Mouse (Mus musculus) heart, embryonic 14.5 days (tissue): ENCODE data around the gene Fam185a. TPM values are rescaled to one million over a fixed set of nuclear protein-coding genes. Genes with fewer than 3 reads are reported as not detected.

Source experiments
- ATAC-seq: fragments of 200-750 bp; cut with Nextera tagmentation; 2 replicates; pipeline ENCODE4 v1.8.0; 2017; ENCODE audit warnings: low read depth, moderate TSS enrichment; ENCODE audit not compliant: insufficient number of reproducible peaks, insufficient read depth, low FRiP score
- H3K27ac ChIP-seq, 2 experiments: fragments of 200-500 bp in 1 of 2; fragments of 300-500 bp in 1 of 2; sonication (generic) in 1 of 2; replicated peaks in 1 of 2; 2 replicates each; pipeline ENCODE4 v1.5.1; 2012 to 2014; ENCODE audit warnings: low read depth in 2 of 2, low read length in 2 of 2, control low read depth in 1 of 2, mild to moderate bottlenecking in 1 of 2, mixed read lengths in 1 of 2; ENCODE audit not compliant: control insufficient read depth in 1 of 2, insufficient read depth in 1 of 2
- H3K27me3 ChIP-seq: fragments of 300-500 bp; sonication (generic); 2 replicates; pipeline ENCODE4 v1.6.1; 2014; ENCODE audit warnings: mild to moderate bottlenecking, low read length, control low read depth; ENCODE audit not compliant: control insufficient read depth, insufficient read depth
- H3K36me3 ChIP-seq: fragments of 300-500 bp; sonication (generic); 2 replicates; pipeline ENCODE4 v1.6.1; 2014; ENCODE audit warnings: mild to moderate bottlenecking, control low read depth, low read length, mixed read lengths; ENCODE audit not compliant: control insufficient read depth, insufficient read depth
- H3K4me1 ChIP-seq, 2 experiments: fragments of 200-500 bp in 1 of 2; fragments of 300-500 bp in 1 of 2; sonication (generic) in 1 of 2; 2 replicates each; pipeline ENCODE4 v1.6.1; 2012 to 2014; ENCODE audit warnings: low read length in 2 of 2, control low read depth in 1 of 2, mixed read lengths in 1 of 2; ENCODE audit not compliant: control insufficient read depth in 2 of 2, insufficient read depth in 2 of 2
- H3K4me2 ChIP-seq: fragments of 300-500 bp; sonication (generic); 2 replicates; pipeline ENCODE4 v1.6.1; 2014; ENCODE audit warnings: mild to moderate bottlenecking, low read length
- H3K4me3 ChIP-seq, 2 experiments: fragments of 200-500 bp in 1 of 2; fragments of 300-500 bp in 1 of 2; sonication (generic) in 1 of 2; 2 replicates each; pipeline ENCODE4 v1.5.1; 2012 to 2014; ENCODE audit warnings: low read length in 2 of 2, mild to moderate bottlenecking in 2 of 2, control low read depth in 1 of 2, low read depth in 1 of 2, moderate library complexity in 1 of 2; ENCODE audit not compliant: control insufficient read depth in 1 of 2, insufficient read depth in 1 of 2
- H3K9ac ChIP-seq: fragments of 300-500 bp; sonication (generic); 2 replicates; pipeline ENCODE4 v1.6.1; 2014; ENCODE audit warnings: mild to moderate bottlenecking, low read length
- H3K9me3 ChIP-seq: fragments of 300-500 bp; sonication (generic); 2 replicates; pipeline ENCODE4 v1.6.1; 2016; ENCODE audit warnings: low read length, control low read depth; ENCODE audit not compliant: control insufficient read depth
- WGBS: fragments of 180-500 bp; shearing (Covaris S2); extraction: QIAGEN DNeasy Blood & Tissue Kit; methylation state at CpG from one replicate; pipeline ENCODE4 v1.1.7; 2014; 5-methylcytosine and 5-hydroxymethylcytosine counted together
- polyA plus RNA-seq: library from polyadenylated mRNA; unstranded; fragments of >200 nt; fragmentation: Nextera tagmentation; extraction: Ambion mirVana; gene quantifications from 2 replicates; pipeline ENCODE4 v1.2.1, GENCODE M21; 2014

The Fam185a gene
- polyA plus RNA-seq, 1 experiment from 2014 or later = 11.7 TPM

DNA sequence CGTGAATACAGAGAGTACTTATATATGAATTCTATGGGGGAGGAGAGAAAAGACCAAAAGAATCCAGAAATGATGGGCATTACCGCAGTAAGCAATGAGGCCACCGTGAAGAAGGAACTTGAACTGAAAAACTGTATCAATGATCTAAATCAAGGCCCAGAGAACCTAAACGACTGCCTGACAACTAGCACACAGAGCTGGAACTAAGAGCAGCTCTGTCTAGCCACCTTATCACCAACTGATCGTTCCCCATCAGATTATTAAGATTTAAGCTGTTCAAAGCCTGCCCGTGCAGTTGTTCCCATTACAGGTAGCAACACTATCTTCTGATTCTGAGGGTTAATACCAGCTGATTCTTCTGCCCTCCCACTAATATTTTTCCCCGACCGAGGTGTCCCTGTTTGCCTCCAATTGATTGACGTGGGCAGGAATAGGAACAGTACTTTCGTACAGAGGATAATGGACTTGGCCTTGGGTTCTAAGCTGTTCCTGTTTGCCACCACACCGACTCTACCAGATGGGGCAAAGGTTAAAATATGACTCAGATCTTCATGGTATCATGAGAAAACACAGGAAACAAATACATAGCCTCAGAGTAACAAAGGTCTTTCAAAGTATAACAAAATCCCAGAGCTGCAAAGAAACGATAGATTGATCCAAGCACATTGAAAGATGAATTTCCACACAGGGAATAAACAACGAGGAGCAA is 40.4 kb upstream of the Fam185a start:
- Histone ChIP-seq H3K4me3 (no peak overlapping the region), H3K9me3 (no peaks in the 10 kb centered on the region), H3K27ac (no peak overlapping the region), H3K9ac (no peak overlapping the region), H3K27me3 (no peaks in the 10 kb centered on the region), H3K36me3 (no peaks in the 10 kb centered on the region), H3K4me1 (peaks cover 13 to 18% of the 10 kb centered on the region in 2 experiments), H3K4me2 (no peak overlapping the region)
- WGBS = 73% methylated on average over 13 of the region's 13 CpGs
- ATAC-seq = no peak

DNA sequence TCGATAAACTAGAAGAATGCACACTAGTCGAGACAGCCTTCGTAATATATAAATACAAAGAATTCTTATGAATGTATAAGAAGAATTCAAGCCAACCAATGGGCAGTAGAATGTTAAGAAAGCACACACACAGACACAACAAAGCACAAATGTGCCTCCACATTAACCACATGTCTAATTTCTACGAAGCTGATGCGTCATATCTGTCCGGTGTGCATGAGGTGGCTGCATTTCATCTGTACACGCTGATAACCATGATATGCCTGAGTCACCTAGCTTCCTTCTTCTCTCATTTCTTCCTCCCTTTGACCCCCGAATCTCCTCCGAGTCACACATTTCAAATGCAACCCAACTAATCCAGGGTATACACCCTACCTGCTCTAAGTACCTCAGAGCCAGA is 39.8 kb upstream of the Fam185a start:
- 90% methylated on average over 9 of the region's 9 CpGs for WGBS
- H3K4me2 ChIP-seq = no peak overlapping the region

GRCm38 (mm10) chr5:21386432-21386831 is 38.3 kb upstream of the Fam185a start:
- no peak overlapping the region for H3K9ac ChIP-seq
- 68% methylated on average over 4 of the region's 4 CpGs for WGBS
- no peaks in the 10 kb centered on the region for H3K9me3 ChIP-seq
- no peak for ATAC-seq
- peaks cover 13 to 21% of the 10 kb centered on the region in 2 experiments for H3K4me1 ChIP-seq
- H3K36me3 ChIP-seq = no peaks in the 10 kb centered on the region
- no peak overlapping the region for H3K27ac ChIP-seq
- no peak overlapping the region for H3K4me3 ChIP-seq
- H3K4me2 ChIP-seq = no peak overlapping the region
- no peaks in the 10 kb centered on the region for H3K27me3 ChIP-seq

More for the DNA sequence above, 39.8 kb upstream of the Fam185a start:
- H3K4me1 ChIP-seq = peaks cover 13 to 18% of the 10 kb centered on the region in 2 experiments
- H3K27me3 ChIP-seq = no peaks in the 10 kb centered on the region
- H3K27ac ChIP-seq = no peak overlapping the region
- no peak overlapping the region for H3K4me3 ChIP-seq
- no peaks in the 10 kb centered on the region for H3K36me3 ChIP-seq
- H3K9ac ChIP-seq = no peak overlapping the region
- H3K9me3 ChIP-seq = no peaks in the 10 kb centered on the region
- no peak for ATAC-seq

GRCm38 (mm10) chr5:21387340-21387739 is 37.4 kb upstream of the Fam185a start:
- H3K36me3 ChIP-seq = no peaks in the 10 kb centered on the region
- H3K9ac ChIP-seq = no peak overlapping the region
- H3K4me3 ChIP-seq = no peak overlapping the region
- H3K27me3 ChIP-seq = no peaks in the 10 kb centered on the region
- ATAC-seq = no peak
- H3K27ac ChIP-seq = no peak overlapping the region
- H3K4me2 ChIP-seq = no peak overlapping the region
- no peaks in the 10 kb centered on the region for H3K9me3 ChIP-seq
- H3K4me1 ChIP-seq = peaks cover 18 to 29% of the 10 kb centered on the region in 2 experiments

- Histone ChIP-seq H3K4me1 (peaks cover 5 to 15% of the 10 kb centered on the region in 2 experiments), H3K9me3 (no peaks in the 10 kb centered on the region), H3K27ac (no peak overlapping the region), H3K4me2 (no peak overlapping the region), H3K36me3 (no peaks in the 10 kb centered on the region), H3K4me3 (no peak overlapping the region), H3K27me3 (no peaks in the 10 kb centered on the region), H3K9ac (no peak overlapping the region)
- WGBS = 77% methylated on average over 4 of the region's 4 CpGs
- ATAC-seq = no peak
Observed at GRCm38 (mm10) chr5:21388855-21389254, 35.9 kb upstream of the Fam185a start.

DNA sequence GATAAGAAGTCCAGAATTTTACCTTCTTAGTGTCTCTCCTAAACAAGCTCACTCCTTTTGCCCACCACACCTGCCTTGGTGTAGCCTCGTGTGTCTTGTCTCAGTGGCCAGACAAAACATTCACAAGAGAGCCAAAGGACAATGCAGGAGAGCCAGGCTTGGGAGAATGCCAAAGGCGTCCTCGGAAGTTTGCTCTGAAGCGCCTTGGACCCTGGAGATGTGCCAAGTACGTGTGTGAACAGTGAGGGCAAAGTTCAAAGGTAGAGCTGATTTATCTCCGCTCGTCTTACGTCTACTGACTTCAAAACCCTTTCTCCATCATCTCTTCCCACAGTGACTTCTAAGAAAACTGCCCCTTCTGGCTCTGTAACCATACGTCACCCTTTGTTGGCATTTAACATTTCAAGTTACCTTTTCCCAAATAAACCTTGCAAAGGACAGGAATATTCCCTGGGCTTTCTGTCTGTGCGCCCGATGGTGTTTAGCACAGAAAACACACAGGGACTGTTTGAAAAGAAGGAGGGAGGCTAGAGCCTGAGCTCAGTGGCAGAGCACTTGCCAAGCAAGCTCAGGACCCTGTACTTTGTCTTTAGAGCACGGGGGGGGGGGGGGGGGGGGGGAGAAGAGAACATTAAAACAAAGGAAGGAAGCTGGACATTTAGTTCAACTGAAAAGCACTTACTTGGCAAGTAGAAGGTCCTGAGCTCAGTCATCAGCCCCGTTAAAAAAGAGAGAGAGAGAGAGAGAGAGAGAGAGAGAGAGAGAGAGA is 33.0 kb upstream of the Fam185a start:
- Histone ChIP-seq H3K4me1 (peaks cover 11 to 29% of the 10 kb centered on the region in 2 experiments), H3K27ac (peak overlapping the region; percentile 14 to 33; a peak in 1 of 4 replicates), H3K4me3 (no peak overlapping the region), H3K4me2 (peak overlapping the region; percentile 34), H3K36me3 (no peaks in the 10 kb centered on the region), H3K9me3 (no peaks in the 10 kb centered on the region), H3K27me3 (no peaks in the 10 kb centered on the region), H3K9ac (no peak overlapping the region)
- WGBS = 21% methylated on average over 13 of the region's 13 CpGs
- no peak for ATAC-seq

GRCm38 (mm10) chr5:21394562-21394961 is 30.2 kb upstream of the Fam185a start:
- WGBS = 85% methylated on average over 2 of the region's 2 CpGs
- Histone ChIP-seq H3K4me3 (no peak overlapping the region), H3K27ac (peak overlapping the region; percentile 55 to 56), H3K4me1 (peaks cover 11 to 29% of the 10 kb centered on the region in 2 experiments), H3K27me3 (no peaks in the 10 kb centered on the region), H3K4me2 (no peak overlapping the region), H3K9ac (no peak overlapping the region), H3K9me3 (no peaks in the 10 kb centered on the region), H3K36me3 (no peaks in the 10 kb centered on the region)
- ATAC-seq = no peak
